Mouse (Mus musculus): ENCODE measurements around the gene Cth. TPM values are rescaled to one million over a fixed set of nuclear protein-coding genes. Genes with fewer than 3 reads are reported as not detected.

Cth gene
- polyA plus RNA-seq, 1 experiment from 2014 or later: 30.0 TPM

DNA sequence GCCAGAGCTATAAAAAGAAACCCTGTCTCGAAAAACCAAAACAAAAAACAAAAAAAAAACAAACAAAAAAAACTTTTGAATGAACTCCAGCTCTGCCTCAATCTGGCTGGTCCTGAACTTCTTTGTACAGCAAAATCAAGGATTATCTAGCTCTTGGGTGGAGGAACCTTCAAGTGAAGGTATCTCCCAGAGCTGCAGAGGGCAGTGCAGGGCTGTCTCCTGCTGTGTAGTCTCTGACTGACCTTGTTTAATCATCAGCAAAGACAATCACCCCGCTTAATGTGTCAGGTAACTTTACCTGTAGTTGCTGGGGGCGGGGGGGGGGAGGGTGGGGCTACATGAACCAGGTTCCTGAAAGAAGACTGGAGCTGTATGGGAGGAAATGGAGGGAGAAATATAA lies 6.7 kb upstream of the Cth start:
- Histone ChIP-seq H3K27me3 (ENCODE audit: low read depth, poor library complexity, severe bottlenecking) (no peaks in the 10 kb centered on the region), H3K9me3 (replicated peaks) (no peaks in the 10 kb centered on the region), H3K27ac (no peak overlapping the region), H3K4me3 (no peak overlapping the region), H3K4me1 (no peaks in the 10 kb centered on the region), H3K36me3 (no peaks in the 10 kb centered on the region)
- no peak for DNase-seq (ENCODE audit: low spot score)
- 69% methylated on average over 3 of the region's 3 CpGs for WGBS

DNA sequence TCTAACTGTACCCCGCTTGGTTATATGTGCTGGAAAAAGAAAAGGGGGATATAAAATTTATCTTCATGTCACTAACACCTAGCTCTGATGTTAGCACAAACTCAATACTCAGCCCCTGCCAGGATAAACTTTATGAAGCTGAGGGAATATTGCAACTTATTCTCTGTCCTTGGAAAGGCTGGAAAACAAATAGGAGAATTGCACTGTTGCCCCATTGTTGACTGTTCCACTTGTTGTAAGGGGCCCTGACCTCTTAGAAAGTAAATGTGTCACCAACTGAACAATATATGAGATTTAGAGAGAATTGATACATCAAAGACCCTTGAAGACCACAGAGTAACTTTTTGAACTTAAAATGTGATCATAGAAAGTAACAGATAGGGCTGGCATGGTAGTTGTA lies 4.5 kb upstream of the Cth start:
- no peaks in the 10 kb centered on the region for H3K9me3 ChIP-seq (replicated peaks)
- H3K27ac ChIP-seq: no peak overlapping the region
- H3K4me1 ChIP-seq: peaks cover 5% of the 10 kb centered on the region
- H3K36me3 ChIP-seq: no peaks in the 10 kb centered on the region
- WGBS: 92% methylated on average over 1 of the region's 1 CpGs
- H3K27me3 ChIP-seq (ENCODE audit: low read depth, poor library complexity, severe bottlenecking): no peaks in the 10 kb centered on the region
- DNase-seq (ENCODE audit: low spot score): no peak
- no peak overlapping the region for H3K4me3 ChIP-seq

DNA sequence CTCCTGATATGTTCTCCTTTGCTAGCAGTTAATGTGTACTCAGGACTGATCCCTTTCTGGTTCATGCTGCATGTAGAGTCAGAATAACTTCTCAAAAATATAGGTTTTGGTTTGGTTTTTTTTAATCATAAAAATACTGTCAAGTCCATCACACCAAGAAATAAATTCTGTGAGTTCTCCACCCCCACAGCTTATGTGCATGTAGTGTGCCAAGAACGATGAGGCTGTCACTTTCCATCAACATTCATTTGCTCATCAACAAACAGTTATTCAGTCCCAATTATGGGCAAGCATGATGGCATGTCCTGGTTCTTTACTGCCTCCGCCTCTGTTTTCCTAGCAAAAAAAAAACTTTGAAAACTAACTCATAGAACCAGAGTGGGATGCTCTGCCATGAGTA lies 3.9 kb upstream of the Cth start:
- no peaks in the 10 kb centered on the region for H3K27me3 ChIP-seq (ENCODE audit: low read depth, poor library complexity, severe bottlenecking)
- DNase-seq (ENCODE audit: low spot score): no peak
- WGBS: 85% methylated on average over 2 of the region's 2 CpGs
- no peaks in the 10 kb centered on the region for H3K9me3 ChIP-seq (replicated peaks)
- no peak overlapping the region for H3K27ac ChIP-seq
- H3K36me3 ChIP-seq: no peaks in the 10 kb centered on the region
- peaks cover 8% of the 10 kb centered on the region for H3K4me1 ChIP-seq
- H3K4me3 ChIP-seq: no peak overlapping the region

DNA sequence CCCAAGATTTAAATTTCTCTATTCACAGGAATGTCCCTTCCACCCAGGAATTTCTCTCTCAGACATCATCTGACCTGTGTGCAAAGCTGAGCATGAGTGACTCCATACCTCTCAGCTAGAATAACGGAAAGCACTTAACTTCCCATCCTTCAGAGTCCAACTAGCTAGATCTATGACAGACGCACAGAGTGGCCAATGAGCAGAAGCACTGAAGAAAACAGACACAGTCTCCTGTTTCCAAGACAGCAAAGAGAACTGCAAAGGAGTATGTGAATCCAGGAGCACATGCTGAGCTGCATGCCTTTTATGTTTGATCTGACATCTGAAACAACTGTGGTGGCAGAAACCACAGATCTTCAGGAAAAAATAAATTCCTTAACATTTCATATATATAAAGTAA lies 1.9 kb upstream of the Cth start:
- 78% methylated on average over 2 of the region's 2 CpGs for WGBS
- Histone ChIP-seq H3K4me3 (no peak overlapping the region), H3K9me3 (replicated peaks) (no peaks in the 10 kb centered on the region), H3K27ac (no peak overlapping the region), H3K36me3 (no peaks in the 10 kb centered on the region), H3K4me1 (peaks cover 8% of the 10 kb centered on the region), H3K27me3 (ENCODE audit: low read depth, poor library complexity, severe bottlenecking) (no peaks in the 10 kb centered on the region)
- no peak for DNase-seq (ENCODE audit: low spot score)

- WGBS: 80% methylated on average over 14 of the region's 14 CpGs
- DNase-seq (ENCODE audit: low spot score): peak; percentile 31
- no peak overlapping the region for H3K27ac ChIP-seq
- H3K27me3 ChIP-seq (ENCODE audit: low read depth, poor library complexity, severe bottlenecking): no peaks in the 10 kb centered on the region
- no peaks in the 10 kb centered on the region for H3K36me3 ChIP-seq
- H3K4me1 ChIP-seq: peaks cover 8% of the 10 kb centered on the region
- H3K9me3 ChIP-seq (replicated peaks): no peaks in the 10 kb centered on the region
- no peak overlapping the region for H3K4me3 ChIP-seq
Observed at GRCm38 (mm10) chr3:157925706-157926510, 1.0 kb upstream of the Cth start.

DNA sequence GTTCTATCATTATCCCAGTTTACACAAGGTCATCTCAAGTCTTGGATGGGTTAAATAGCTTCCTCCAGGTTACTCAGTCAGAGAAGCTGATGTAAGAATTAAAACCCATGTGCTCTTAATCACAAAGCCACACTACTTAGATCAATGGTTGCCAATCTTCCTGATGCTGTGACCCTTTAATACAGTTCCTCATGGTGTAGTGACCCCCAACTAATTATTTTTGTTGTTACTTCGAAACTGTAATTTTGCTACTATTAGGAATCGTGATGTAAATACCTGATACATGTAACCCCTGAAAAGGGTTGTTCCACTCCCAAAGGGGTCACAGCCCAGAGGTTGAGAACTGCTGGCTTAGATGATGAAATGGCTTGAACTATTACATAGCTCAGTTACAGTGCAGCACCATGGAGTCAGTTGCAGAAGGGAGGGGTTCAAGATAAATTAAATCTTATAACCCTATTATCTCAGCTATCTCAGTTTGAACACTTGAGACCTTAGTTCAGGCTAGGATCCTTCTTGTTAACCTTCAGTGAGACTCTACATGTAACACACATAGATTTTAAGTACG lies 1.5 kb downstream of the Cth start:
- Histone ChIP-seq H3K4me1 (peaks cover 8% of the 10 kb centered on the region), H3K27ac (no peak overlapping the region), H3K4me3 (no peak overlapping the region), H3K27me3 (ENCODE audit: low read depth, poor library complexity, severe bottlenecking) (no peaks in the 10 kb centered on the region), H3K36me3 (peaks cover 9% of the 10 kb centered on the region; the same call in 1 of the 2 replicates), H3K9me3 (replicated peaks) (no peaks in the 10 kb centered on the region)
- no peak for DNase-seq (ENCODE audit: low spot score)
- WGBS: 86% methylated on average over 3 of the region's 3 CpGs

GRCm38 (mm10) chr3:157921376-157921775 lies 3.5 kb downstream of the Cth start:
- Histone ChIP-seq H3K9me3 (replicated peaks) (no peaks in the 10 kb centered on the region), H3K27me3 (ENCODE audit: low read depth, poor library complexity, severe bottlenecking) (no peaks in the 10 kb centered on the region), H3K4me3 (no peak overlapping the region), H3K27ac (no peak overlapping the region), H3K4me1 (peaks cover 8% of the 10 kb centered on the region), H3K36me3 (peaks cover 19% of the 10 kb centered on the region; the same call in 1 of the 2 replicates)
- 91% methylated on average over 2 of the region's 2 CpGs for WGBS
- no peak for DNase-seq (ENCODE audit: low spot score)

GRCm38 (mm10) chr3:157916336-157916735 lies 8.5 kb downstream of the Cth start:
- Histone ChIP-seq H3K36me3 (peaks cover 39% of the 10 kb centered on the region), H3K4me3 (no peak overlapping the region), H3K4me1 (no peaks in the 10 kb centered on the region), H3K27ac (no peak overlapping the region), H3K9me3 (replicated peaks) (no peaks in the 10 kb centered on the region), H3K27me3 (ENCODE audit: low read depth, poor library complexity, severe bottlenecking) (no peaks in the 10 kb centered on the region)
- 92% methylated on average over 4 of the region's 4 CpGs for WGBS
- no peak for DNase-seq (ENCODE audit: low spot score)

DNA sequence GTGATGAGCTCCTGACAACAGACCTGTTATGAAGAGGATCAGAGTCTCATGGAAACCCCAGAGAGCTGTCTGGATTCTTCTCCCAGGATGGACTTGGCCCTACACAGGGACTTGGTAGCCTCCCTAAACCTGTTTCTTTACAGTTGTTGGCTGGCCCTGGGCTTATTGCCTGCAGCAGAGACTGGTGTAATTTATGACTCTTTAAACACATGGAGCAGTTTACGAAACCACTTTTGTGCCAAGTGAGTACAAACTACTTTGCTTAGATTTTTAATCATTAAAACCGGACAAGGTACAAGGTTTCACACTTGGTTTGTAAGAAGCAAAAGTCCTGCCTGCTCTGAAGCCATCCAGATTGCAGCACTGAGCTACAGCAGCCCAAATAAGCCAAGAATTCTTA lies 12.7 kb downstream of the Cth start:
- WGBS: 90% methylated on average over 2 of the region's 2 CpGs
- Histone ChIP-seq H3K27me3 (ENCODE audit: low read depth, poor library complexity, severe bottlenecking) (no peaks in the 10 kb centered on the region), H3K9me3 (replicated peaks) (no peaks in the 10 kb centered on the region), H3K27ac (no peak overlapping the region), H3K36me3 (peaks cover 34% of the 10 kb centered on the region), H3K4me3 (no peak overlapping the region), H3K4me1 (no peaks in the 10 kb centered on the region)
- no peak for DNase-seq (ENCODE audit: low spot score)

DNA sequence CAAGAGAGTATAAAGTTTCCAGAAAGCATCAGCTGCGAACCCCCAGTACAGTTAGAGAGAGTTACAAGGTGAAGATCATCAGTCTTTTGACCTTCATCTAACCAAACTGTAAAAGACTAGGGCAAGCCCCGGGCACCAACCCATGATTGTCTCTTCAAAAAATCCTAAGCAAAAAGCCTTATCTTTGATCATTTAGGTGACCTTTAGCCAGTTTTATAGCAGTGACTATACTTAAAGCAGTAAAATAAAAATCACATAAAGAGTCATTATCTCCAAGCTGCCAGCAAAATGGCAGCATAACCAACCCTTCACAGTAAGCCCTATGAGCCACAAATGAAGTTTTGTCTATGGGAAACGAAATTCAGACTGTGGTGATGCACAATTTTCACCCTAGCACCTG lies 14.6 kb downstream of the Cth start:
- Histone ChIP-seq H3K9me3 (replicated peaks) (no peaks in the 10 kb centered on the region), H3K27me3 (ENCODE audit: low read depth, poor library complexity, severe bottlenecking) (no peaks in the 10 kb centered on the region), H3K4me3 (no peak overlapping the region), H3K4me1 (no peaks in the 10 kb centered on the region), H3K27ac (no peak overlapping the region), H3K36me3 (peaks cover 48% of the 10 kb centered on the region)
- no peak for DNase-seq (ENCODE audit: low spot score)
- WGBS: 84% methylated on average over 3 of the region's 3 CpGs

GRCm38 (mm10) chr3:157908166-157908565 lies 16.7 kb downstream of the Cth start:
- Histone ChIP-seq H3K4me3 (no peak overlapping the region), H3K4me1 (no peaks in the 10 kb centered on the region), H3K36me3 (peaks cover 59% of the 10 kb centered on the region), H3K27me3 (ENCODE audit: low read depth, poor library complexity, severe bottlenecking) (no peaks in the 10 kb centered on the region), H3K27ac (no peak overlapping the region), H3K9me3 (replicated peaks) (no peaks in the 10 kb centered on the region)
- WGBS: 95% methylated on average over 3 of the region's 3 CpGs
- DNase-seq (ENCODE audit: low spot score): no peak

DNA sequence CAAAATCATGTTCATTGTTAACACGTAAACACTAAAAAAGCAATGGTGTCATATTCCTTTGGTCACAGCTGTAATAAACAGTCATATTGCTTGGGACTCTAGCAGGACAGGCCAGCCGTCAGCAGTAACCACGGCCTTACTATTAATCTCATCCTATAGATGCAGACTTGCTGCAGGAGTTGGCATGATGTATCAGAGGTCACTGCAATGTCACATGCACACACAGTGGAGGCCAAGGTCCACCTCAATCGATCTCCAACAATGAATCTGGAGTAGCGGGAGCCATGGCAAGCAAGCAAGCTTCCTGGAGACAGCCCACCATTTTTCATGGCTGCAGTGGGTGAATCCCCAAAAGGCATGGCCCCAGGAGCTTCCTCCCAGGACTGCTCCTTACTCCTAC lies 23.2 kb downstream of the Cth start:
- H3K36me3 ChIP-seq: peaks cover 40% of the 10 kb centered on the region
- H3K27me3 ChIP-seq (ENCODE audit: low read depth, poor library complexity, severe bottlenecking): no peaks in the 10 kb centered on the region
- no peaks in the 10 kb centered on the region for H3K4me1 ChIP-seq
- no peak for DNase-seq (ENCODE audit: low spot score)
- no peaks in the 10 kb centered on the region for H3K9me3 ChIP-seq (replicated peaks)
- WGBS: 88% methylated on average over 5 of the region's 5 CpGs
- H3K27ac ChIP-seq: no peak overlapping the region
- H3K4me3 ChIP-seq: no peak overlapping the region

- H3K4me1 ChIP-seq: no peaks in the 10 kb centered on the region
- no peak overlapping the region for H3K27ac ChIP-seq
- no peak overlapping the region for H3K4me3 ChIP-seq
- H3K27me3 ChIP-seq (ENCODE audit: low read depth, poor library complexity, severe bottlenecking): no peaks in the 10 kb centered on the region
- no peak for DNase-seq (ENCODE audit: low spot score)
- 100% methylated on average over 1 of the region's 1 CpGs for WGBS
- H3K9me3 ChIP-seq (replicated peaks): no peaks in the 10 kb centered on the region
- peaks cover 33% of the 10 kb centered on the region for H3K36me3 ChIP-seq
Observed at GRCm38 (mm10) chr3:157899986-157900385, 24.9 kb downstream of the Cth start.
